Mouse (Mus musculus) liver, embryonic 14.5 days (tissue): Measurements from ENCODE around the gene Sarm1.

ENCODE experiments used
- CTCF ChIP-seq: IDR thresholded peaks from 2 replicates; pipeline ENCODE4 v1.5.1; 2016; ENCODE audit warnings: antibody characterized with exemption, low read depth, control low read depth
- EP300 ChIP-seq: IDR thresholded peaks from 2 replicates; pipeline ENCODE4 v1.6.1; 2016; ENCODE audit warnings: antibody characterized with exemption, low read depth

DNA sequence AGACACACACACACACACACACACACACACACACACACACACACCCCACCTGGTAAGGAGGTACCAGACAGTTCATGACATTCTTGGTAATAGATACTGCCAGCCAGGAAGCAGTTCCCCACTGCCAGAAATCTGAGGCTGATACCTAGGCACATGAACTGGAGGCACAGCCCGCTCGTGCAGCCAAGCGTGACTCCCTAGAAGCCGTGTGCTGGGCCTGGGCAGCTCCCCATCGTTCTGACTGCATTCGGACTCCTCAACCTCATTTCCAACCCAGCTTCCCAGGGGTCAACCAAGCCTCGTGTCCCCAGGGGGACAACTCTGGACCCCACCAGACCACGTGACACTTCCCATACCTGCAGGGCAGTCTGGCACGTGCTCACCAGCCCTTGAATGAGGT, 31.2 kb upstream of the Sarm1 start:
- TF ChIP-seq EP300: no peak
- no peak for TF ChIP-seq CTCF
